Mouse (Mus musculus) kidney, adult 2 months (tissue): ENCODE results near the gene Kcna3.

Source experiments
- CTCF ChIP-seq: fragments of 200-500 bp; conservative IDR thresholded peaks from 2 replicates; pipeline ENCODE4 v1.5.1; 2011; ENCODE audit warnings: low read depth, mild to moderate bottlenecking, control low read depth, low read length, moderate library complexity, mixed read lengths; ENCODE audit not compliant: insufficient read depth, insufficient read length
- POLR2A ChIP-seq: fragments of 200-500 bp; IDR thresholded peaks from one replicate; pipeline ENCODE4 v1.6.1; 2011; ENCODE audit warnings: low read depth, low read length, control low read depth

DNA sequence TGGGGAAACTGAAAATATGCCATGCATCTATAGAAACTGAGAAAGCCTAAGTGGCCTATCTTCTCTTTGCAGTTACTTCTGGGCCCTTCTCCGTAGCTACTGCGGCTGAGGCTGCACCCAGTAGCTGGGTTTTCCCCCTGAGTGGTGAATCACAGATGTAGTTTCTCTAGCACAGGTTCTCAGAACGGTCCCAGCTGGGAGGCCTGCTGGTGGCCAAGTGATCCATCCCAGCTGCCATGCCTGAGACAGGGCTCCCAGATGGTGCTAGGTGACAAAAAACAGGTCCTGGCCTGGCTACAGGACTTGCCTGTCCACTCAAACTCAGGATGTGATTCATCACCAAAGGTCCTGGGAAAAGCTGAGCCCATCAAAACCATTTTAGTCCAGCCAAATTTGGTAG is 40.7 kb downstream of the Kcna3 start:
- no peak for TF ChIP-seq CTCF
- no peak for TF ChIP-seq POLR2A
